Mouse (Mus musculus) gastrocnemius, adult 18-20 months (tissue): Measurements from ENCODE around the gene Tmem92. TPM values are rescaled to one million over a fixed set of nuclear protein-coding genes. Genes with fewer than 3 reads are reported as not detected.
A peak's percentile ranks its signal among the peaks of the same experiment; 100 is the strongest.
"Not testable (repeated sequence)": the region's sequence is repeated elsewhere in the genome, so short reads cannot be mapped to it uniquely, and the experiment has no call there.

Source experiments
- DNase-seq: peaks from one replicate; pipeline ENCODE4 v3.0.0; 2021; ENCODE audit warnings: low spot score
- long read RNA-seq, 2 experiments: library from polyadenylated mRNA; stranded (forward); transcript quantifications; one replicate each; pipeline ENCODE4 v2.0.0; 2021
- total RNA-seq, 2 experiments: library from RNA; stranded (reverse); gene quantifications; 2 replicates each; pipeline ENCODE4 v1.2.3; 2021

Tmem92 gene
- not detected for total RNA-seq
- long read RNA-seq, experiment 1: 0 reads
- long read RNA-seq, experiment 2: 0 reads

DNA sequence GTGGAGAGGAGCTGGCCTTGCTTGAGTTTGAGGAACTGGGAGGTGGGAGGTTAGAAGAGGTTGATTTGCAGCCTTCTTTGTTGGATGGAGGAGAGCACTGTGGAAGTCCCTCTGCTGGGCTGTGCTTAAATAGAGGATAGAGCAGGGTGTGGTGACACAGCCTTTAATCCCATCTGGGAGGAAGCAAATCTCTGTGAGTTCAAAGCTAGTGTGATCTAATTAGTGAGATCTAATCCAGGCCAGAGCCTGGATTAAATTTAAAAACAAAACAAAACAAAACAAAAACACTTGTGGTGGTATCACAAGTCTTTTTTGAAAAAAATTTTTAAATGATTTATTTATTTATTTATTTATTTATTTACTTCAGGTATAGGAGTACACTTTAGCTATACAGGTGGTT is at the start of gene Tmem92:
Gene Tmem92 (minus strand): TSS at position 101 of the 400 bp plus-strand sequence.
- DNase-seq: no peak

DNA sequence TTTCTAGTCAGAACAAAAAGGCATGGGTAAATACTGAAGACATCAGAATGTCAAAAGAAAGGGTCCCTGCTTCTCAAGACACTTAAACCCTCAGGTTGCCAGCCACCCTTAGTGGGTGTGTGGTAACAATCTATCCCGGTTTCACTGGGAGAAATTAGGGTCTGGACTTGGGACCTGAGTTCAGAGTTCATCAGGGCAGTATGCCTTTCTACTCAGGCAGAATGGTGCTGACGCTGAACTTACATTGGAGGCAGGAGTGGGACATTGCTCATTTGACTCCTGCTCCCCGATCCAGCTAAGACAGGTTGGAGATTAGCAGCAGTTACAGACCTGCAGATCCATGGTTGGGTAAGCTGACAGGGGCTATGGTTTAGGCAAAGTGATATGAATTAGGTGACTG is 46.5 kb upstream of the Tmem92 start:
- DNase-seq: no peak

DNA sequence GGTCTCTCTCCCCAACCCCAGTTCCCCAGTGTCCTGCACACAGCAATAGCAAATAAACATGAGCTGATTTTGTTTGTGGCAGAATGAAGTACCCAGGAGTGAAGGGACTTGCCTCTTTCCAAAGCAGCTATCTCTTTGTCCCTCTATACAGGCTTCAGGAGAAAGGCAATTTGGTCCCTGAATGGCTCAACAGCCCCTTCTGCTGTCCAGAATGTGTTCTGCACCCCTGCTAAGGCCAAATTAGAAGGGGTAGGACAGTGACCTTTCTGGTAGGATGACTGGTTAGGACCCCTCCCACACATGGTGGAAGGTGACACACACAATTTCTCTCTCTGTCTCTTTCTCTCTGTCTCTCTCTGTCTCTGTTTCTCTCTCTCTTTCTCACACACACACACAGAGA is 36.9 kb upstream of the Tmem92 start:
- DNase-seq: not testable (repeated sequence)

DNA sequence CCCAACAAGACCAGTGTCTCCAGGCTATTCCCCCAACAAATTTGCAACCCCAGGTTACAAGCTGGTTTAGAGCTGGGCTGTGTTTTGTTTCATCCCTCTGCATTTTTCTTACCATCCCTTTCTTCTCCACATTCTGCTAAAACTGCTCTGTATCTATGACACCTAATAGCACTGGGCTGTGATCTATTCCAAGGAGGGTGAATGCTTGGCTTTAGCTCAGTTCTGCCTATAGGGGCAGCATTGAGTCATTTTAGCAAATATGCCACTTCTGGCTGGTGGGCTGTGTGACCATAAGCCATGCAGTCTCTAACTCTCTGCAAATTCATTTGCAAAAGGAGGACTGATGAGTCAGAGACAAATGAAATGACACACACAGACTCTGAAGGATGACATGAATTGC is 36.4 kb upstream of the Tmem92 start:
- not testable (repeated sequence) for DNase-seq

DNA sequence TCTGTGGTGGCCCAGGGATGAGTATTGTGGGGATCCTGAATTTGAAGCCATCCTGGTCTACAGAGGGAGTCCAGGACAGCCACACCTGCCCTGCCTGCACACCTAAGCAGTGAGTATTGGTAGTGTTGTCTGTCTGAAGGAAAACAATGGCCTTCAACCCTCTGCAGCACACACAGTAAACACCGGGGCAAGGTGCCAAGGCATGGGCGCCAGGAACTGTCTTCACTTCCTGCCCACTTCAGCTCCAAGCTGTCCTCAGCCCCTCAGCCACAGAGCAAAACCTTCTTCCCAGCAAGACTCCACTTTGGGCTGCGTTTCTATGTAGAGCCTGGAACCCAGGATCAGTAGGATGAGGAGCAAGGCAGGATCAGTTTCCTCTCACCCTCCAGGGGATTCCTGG is 29.0 kb upstream of the Tmem92 start:
- DNase-seq: not testable (repeated sequence)

DNA sequence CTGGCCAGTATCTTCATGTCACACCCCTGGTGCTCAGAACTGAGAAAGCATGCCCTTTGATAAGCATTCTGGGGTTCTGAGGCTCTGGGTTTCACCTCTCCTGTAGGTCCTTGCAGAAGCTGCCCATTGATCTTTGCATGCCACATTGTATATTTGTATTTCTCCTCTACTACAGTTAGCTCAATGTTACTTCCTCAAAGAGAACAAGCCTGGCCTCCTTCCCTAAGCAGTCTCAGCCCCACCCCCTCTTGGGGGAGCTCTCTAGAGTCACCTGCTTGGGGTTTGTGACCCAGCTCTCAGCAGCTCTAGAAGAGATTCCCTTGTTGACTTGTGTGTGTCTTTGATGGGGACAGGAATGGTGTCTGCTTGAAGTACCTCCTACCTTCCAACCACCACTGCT is 9.2 kb upstream of the Tmem92 start:
- DNase-seq: no peak

DNA sequence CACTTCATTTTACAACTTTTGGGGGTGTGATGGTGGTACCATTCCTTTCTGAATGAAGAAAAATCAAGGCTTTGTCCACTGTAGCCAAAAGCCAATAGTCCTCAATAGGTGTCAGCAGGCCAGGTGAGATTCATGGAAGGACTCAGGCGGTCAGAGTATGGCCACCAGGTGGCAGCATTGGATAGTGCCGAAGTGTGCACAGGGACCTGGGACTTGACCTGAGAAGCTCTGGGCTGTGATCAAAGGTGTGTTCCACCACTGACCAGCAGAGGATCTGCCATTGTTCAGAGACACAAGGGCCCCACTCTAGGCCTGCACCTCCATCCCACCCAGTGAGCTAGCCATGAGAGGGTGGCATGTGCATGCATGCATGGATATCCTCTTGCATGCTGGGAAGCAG is 2.7 kb upstream of the Tmem92 start:
- peak; percentile 38 for DNase-seq

DNA sequence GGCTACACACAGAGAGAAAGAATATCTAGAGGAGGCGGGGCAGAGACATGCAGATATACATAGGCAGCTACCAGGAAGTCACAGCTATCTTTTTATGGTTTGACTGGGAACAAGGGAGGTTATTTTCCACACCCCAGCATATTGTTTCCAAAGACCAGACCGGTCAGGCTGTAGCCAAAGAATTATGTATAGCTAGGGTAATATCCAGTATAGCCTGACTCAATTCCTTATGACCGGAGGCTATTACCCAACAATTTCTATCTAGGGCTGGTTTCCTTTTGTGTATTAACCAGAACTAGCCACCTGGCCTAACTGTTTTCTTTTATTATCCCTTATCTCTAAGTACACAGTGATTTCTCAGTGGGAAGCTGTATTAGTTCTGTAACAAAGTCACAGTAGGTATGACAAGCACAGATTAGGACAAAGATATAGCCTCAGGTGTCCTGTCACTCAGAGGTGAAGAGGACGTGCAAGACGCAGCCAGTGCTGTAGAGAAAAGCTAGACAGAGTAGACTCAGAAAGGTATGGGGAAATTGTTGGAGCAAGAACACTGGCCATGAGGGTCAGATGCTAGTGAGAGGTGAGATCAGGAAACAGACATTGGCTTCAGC is 7.5 kb downstream of the Tmem92 start:
- no peak for DNase-seq

DNA sequence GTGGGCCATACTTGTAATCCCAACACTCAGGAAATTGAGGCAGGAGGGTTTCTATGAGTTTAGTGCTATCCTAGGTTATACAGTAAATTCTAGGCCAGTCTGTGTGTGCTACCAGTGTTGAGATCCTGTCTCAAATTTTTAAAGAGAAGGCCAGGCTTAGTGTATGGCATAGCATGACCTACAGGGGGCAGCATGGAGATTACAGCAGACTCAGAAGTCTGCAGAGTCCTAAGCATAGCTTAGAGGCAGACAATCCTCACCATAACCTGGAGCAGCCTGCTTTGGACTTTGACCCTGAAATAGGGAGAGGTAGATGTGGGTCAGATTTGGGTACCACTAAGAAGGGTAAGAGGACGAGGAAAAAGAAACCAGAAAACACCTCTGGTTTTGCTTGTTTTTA is 8.7 kb downstream of the Tmem92 start:
- no peak for DNase-seq

DNA sequence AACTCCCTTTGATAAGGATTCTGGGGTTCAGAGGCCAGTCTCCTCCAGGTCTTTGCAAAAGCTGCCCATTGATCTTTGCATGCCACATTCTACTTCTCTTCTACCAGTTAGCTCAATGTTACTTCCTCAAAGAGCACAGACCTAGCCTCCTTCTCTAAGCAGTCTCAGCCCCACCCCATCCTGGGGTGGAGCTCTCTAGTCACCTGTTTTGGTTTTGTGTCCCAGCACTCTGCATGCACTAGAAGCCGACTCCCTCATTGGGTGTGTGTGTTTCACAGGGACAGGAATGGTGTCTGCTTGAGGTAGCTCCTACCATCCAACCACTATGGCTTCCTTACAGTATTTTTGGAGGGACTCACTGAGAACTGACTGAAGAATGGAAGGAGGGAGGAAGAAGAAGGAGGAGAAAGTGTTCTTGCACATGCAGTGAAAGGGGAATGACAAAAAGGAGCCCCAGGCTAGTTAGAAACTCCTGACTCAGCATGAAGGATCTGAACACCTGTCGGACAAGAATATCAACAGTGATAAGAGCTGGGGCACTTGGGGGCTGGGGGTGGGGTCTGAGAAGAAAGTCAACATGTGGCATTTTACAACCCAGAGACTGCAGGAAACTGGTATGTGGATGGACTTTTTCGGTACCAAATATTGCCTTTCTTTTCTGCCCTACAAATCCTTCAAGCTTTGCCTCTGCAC is 10.0 kb downstream of the Tmem92 start:
- DNase-seq: no peak

DNA sequence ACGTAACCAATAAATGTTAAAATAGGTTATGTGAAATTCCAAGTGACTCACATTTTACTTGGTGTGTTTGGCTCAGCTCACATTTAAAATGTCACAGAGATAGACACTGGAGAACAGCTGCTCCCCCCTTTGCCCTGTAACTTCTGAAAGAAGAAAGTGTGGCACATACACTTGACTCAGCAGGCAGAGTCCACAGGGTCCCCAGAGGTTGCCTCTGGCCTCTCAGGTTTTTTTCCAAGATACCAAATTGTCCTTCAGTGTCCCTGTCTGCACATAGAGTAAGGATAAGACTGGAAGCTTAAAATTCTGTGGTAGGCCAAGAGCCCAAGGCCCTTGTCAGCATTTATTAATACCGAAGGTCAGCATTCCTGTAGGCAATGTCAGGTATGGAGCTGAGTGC is 15.3 kb downstream of the Tmem92 start:
- no peak for DNase-seq

DNA sequence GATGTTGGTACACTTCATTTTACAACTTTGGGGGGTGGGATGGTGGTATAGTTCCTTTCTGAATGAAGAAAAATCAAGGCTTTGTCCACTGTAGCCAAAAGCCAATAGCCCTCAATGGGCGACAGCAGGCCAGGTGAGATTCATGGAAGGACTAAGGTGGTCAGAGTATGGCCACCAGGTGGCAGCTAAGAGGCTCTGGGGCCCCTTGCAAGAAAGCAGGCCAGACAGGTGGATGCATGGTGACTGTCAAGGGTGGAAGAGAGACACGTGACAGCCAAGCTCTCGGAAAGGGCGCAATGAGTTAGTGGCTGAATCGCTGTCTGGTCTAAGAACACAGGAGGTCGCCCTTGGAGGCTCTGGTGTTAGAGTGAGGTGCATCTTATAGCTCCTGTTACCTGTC is 19.7 kb downstream of the Tmem92 start:
- DNase-seq: no peak

DNA sequence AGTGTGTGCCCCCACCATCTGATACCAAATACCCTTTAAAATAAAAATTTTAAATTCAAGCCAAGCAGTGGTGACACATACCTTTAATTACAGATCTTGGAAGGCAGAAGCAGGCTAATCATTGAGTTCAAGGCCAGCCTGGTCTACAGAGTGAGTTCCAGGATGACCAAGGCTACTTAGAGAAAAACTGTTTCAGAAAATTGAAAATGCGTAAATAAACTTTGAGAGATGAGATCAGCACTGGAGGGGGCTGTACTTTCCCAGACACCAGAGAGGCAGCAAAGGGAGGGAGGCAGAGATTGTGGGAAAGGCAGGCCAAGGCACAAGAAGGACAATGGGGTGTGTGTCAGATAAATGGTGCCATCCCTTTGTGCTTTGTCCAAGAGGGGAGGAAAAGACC is 20.2 kb downstream of the Tmem92 start:
- no peak for DNase-seq

DNA sequence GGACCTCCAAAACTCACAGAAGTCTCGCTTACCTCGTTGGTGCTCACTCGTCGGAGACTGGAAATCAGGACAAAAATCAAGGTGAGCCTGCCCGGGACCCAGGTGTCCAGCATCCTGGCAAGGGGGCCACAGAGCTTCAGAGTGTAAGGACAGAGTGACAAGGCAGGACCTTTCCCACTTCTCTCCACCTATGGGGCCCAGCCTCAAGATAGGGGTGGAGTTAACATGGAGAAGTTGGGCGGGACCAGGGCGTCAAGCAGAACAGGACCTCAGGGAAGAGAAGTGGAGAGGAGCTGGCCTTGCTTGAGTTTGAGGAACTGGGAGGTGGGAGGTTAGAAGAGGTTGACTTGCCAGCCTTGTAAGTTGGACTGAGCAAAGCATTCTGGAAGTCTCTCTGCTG is 21.7 kb downstream of the Tmem92 start:
- no peak for DNase-seq

DNA sequence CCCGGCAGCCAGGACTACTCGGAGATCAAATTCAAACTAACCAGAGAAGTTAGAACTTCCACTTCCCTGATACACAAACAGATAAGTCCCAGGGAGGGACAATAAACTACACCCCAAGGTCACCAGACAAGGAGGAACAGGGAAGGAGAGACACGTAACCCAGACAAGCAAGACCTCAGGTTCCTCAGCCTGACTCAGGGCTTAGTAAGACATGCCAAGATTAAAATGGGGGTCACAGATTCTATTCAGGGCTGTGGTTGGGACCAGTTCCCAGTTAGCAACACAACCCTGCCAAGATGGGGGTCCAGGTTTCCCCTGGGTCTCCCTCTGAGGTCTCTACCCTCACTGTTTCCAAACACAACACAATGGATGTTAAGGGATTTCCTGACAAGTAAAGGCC is 22.1 kb downstream of the Tmem92 start:
- DNase-seq: no peak

DNA sequence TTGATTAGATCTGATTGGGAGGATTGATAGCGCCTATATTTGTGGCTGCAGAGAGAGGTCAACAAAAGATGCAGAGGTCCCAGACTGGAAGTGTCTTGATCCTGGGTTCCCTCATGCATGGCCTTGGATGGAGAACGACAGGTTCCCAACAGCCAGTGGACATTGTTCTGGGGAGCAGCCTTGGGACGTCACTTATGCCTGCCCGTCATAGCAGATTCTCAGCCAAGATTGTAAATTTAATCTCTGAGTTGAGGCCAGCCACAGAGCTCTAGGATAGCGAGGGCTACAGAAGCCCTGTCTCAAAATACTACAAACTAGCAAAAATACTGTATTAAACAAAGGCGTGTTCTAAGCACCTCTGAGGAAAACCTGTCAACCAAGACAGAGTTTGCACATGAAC is 22.6 kb downstream of the Tmem92 start:
- DNase-seq: no peak

DNA sequence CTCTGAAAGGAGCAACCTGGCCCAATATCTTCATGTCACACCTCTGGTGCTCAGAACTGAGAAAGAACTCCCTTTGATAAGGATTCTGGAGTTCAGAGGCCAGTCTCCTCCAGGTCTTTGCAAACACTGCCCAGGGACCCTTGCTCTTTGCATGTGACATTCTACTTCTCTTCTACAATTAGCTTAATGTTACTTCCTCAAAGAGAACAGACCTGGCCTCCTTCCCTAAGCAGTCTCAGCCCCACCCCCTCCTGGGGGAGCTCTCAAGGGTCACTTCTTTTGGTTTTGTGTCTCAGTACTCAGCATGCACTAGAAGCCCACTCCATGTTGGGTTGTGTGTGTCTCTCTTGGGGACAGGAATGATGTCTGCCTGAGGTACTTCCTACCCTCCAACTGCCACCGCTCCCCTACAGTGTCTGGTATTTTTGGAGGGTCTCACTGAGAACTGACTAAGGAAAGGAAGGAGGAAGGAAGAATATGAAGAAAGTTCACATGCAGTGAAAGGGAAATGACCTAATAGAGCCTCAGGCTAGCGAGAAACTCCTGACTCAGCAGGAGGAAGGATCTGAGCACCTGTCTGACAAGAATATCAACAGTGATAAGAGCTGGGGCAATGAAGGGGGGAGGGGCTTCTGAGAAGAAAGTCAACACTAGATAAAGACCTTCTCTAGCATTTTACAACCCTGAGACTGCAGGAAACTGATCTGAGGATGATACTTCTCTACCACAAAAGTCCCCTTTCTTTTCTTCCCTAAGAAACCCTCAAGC is 29.4 kb downstream of the Tmem92 start:
- no peak for DNase-seq

DNA sequence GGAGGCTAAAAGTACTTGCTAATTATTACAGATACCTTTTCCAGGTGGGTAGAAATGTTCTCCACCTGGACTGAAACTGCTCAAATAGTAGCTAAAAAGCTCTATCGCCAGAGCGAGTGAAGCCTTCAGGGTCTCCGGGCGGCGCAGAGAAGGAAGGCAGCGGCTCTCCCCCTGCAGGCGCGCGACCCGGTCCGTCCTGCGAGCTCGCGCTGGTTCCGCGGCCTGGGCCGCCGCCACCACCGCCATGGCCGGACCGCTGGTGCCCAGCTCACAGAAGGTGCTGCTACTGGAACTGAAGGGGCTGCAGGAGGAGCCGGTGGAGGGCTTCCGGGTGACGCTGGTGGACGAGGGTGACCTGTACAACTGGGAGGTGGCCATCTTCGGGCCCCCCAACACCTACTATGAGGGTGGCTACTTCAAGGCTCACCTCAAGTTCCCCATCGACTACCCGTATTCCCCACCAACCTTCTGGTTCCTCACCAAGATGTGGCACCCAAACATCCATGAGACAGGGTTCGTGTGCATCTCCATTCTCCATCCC is 40.7 kb downstream of the Tmem92 start, which contains the start of gene Cdc34b:
Gene Cdc34b (plus strand): TSS at position 51 of the 541 bp plus-strand sequence.
- no peak for DNase-seq

DNA sequence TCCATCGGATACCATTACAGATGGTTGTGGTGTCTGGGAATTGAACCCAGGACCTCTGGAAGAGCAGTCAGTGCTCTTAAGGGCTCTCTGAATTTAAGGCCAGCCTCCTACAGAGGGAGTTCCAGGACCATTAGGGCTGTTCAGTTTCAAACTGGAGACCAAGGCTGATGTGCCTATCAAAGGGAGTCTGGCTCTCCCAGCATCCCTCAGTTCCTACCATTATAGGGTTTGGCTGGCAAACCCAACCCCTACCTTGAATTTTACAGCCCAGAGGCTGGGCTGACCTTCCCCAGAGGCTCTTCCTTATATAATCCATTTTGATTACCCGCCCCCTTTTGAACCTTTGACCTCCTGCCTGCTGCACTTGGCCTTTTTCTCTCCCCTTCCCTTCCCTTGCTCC is 46.8 kb downstream of the Tmem92 start:
- no peak for DNase-seq

DNA sequence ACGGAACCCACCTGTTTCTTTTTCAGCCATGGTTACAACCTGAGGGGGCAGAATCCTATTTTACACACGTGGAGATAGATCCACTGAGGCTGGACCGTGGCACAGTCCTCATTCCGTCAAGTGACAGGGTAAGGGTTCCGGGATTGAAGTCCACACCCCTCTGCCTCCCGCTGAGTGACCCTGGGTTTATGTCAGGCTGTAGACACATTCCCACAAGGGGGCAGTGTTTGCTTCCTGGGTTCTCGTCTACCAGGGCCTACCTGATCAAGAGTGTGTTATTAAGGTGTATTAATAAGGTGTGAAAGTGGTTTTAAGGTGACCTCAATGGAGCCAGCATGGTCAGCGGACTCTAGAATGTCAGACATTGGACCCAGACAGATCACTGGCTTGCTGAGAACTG is 49.7 kb downstream of the Tmem92 start:
- peak; percentile 4 for DNase-seq

DNA sequence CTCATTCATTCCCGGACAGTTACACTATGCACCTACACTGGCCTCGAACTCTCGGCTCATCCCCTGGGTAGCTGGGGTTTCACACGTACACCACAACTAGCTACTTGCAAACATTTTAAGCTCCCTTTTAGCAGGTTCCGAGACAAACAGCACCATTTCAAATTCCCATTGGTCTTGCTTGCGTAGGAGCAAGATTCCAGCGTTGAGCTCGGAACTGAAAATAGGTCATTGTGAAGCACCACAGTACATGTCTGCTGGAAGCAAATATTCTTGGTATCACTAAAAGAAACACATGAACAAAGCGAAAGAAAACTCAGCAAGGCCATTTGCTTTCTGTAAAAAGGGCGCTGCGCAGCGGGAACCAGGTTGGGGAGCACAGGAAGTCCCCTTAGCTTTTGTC is 51.3 kb downstream of the Tmem92 start:
- DNase-seq: no peak

DNA sequence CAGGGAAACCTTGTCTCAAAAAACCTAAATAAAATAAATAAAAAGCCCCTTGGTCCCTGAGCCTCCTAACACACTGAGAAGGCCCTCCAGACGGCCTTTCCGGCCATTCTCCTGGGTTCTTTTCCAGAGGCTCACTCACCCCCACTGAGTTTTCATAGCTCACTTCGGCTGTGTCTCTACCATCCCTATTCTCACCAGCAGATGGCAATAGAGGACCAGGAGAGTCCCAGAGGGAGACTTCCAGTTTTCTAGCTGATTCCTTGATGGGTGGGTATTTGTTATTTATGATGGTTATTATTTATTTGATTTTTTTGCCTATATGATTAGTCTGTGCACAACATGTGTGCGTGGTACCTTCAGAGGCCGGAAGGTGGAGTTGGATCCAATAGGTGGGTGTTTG is 52.2 kb downstream of the Tmem92 start:
- DNase-seq: peak; percentile 56
